Mouse (Mus musculus): ENCODE data around the gene Nrip1. TPM values are rescaled to one million over a fixed set of nuclear protein-coding genes. Genes with fewer than 3 reads are reported as not detected.

Nrip1 gene
- total RNA-seq (2023): 10 to 100 TPM; 62.0 to 63.2 TPM

GRCm38 (mm10) chr16:76373671-76374091, at the start of gene Nrip1:
TSS of gene Nrip1 (minus strand) at chr16:76373827.

Measured in T-cell, adult 66 days (primary cell).